Mouse (Mus musculus) embryonic facial prominence, embryonic 10.5 days (tissue): Measurements from ENCODE around the gene Ptprn2. TPM values are rescaled to one million over a fixed set of nuclear protein-coding genes. Genes with fewer than 3 reads are reported as not detected.

Experiments used
- DNase-seq: peaks from one replicate; pipeline ENCODE4 v3.0.0-alpha.2; 2017; ENCODE audit warnings: low spot score
- H3K27ac ChIP-seq: fragments of 300-500 bp; sonication (generic); replicated peaks from 2 replicates; pipeline ENCODE4 v1.5.1; 2016; ENCODE audit warnings: mild to moderate bottlenecking
- H3K27me3 ChIP-seq: fragments of 300-500 bp; sonication (generic); replicated peaks from 2 replicates; pipeline ENCODE4 v1.6.1; 2016; ENCODE audit warnings: low read depth, mild to moderate bottlenecking; ENCODE audit not compliant: poor library complexity, severe bottlenecking
- H3K36me3 ChIP-seq: fragments of 300-500 bp; sonication (generic); replicated peaks from 2 replicates; pipeline ENCODE4 v1.6.1; 2016; ENCODE audit warnings: mild to moderate bottlenecking, moderate library complexity
- H3K4me1 ChIP-seq: fragments of 300-500 bp; sonication (generic); 2 replicates; pipeline ENCODE4 v1.6.1; 2016
- H3K4me3 ChIP-seq: fragments of 300-500 bp; sonication (generic); 2 replicates; pipeline ENCODE4 v1.5.1; 2016; ENCODE audit warnings: mild to moderate bottlenecking, moderate library complexity
- H3K9me3 ChIP-seq: fragments of 300-500 bp; sonication (generic); 2 replicates; pipeline ENCODE4 v1.6.1; 2016; ENCODE audit warnings: mild to moderate bottlenecking
- WGBS: fragments of 180-500 bp; shearing (Covaris S2); methylation state at CpG from one replicate; pipeline ENCODE4 v1.1.7; 2016; 5-methylcytosine and 5-hydroxymethylcytosine counted together
- polyA plus RNA-seq: library from polyadenylated mRNA; unstranded; fragments of >200 nt; fragmentation: Nextera tagmentation; extraction: Ambion mirVana; gene quantifications from 2 replicates; pipeline ENCODE4 v1.2.1, GENCODE M21; 2016

Ptprn2 gene
- polyA plus RNA-seq, 1 experiment from 2014 or later, result 1.4 TPM

DNA sequence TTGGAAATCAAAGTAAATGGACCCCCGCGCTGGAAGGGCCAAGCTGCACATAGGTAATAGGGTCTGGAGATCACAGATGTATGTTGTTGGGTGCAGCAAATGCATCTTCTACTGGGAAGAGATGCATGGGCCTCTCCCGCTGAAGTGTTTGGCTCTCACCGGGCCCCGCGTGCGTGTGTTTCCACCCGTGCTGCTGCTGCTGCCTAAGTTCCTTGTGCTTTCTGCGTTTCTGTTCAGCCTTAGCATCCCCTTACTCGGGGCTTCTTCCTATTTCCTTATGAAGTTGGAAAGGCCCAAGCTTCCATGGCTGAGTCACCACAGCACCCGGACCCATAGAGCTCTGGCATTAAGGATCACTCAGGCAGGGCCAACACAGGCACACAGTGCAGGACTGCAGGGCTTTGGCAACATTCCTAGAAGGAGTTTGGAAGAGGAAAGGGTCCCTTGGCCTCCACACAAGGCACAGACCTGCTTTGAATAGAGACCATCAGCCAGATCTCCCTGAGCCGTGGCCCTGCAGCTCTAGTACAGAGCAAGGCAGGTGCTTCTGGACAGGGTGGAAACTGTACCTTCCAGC lies 772.5 kb downstream of the Ptprn2 start:
- Histone ChIP-seq H3K4me1 (peaks cover 47% of the 10 kb centered on the region), H3K4me3 (no peak overlapping the region), H3K36me3 (peaks cover 31% of the 10 kb centered on the region), H3K27ac (peak overlapping the region; percentile 84), H3K9me3 (no peaks in the 10 kb centered on the region), H3K27me3 (peaks cover 12% of the 10 kb centered on the region)
- no peak for DNase-seq
- 37% methylated on average over 12 of the region's 12 CpGs for WGBS

GRCm38 (mm10) chr12:117260391-117261164 lies 775.1 kb downstream of the Ptprn2 start:
- Histone ChIP-seq H3K27ac (no peak overlapping the region), H3K27me3 (peaks cover 12% of the 10 kb centered on the region), H3K4me3 (no peak overlapping the region), H3K36me3 (peaks cover 12% of the 10 kb centered on the region), H3K9me3 (no peaks in the 10 kb centered on the region), H3K4me1 (peaks cover 36% of the 10 kb centered on the region)
- DNase-seq, result no peak
- 64% methylated on average over 6 of the region's 6 CpGs for WGBS

GRCm38 (mm10) chr12:117261165-117261440 lies 775.6 kb downstream of the Ptprn2 start:
- Histone ChIP-seq H3K4me1 (peaks cover 31% of the 10 kb centered on the region), H3K9me3 (no peaks in the 10 kb centered on the region), H3K27ac (no peak overlapping the region), H3K4me3 (no peak overlapping the region), H3K36me3 (peaks cover 11% of the 10 kb centered on the region), H3K27me3 (peaks cover 12% of the 10 kb centered on the region)
- no peak for DNase-seq
- 41% methylated on average over 3 of the region's 3 CpGs for WGBS

- WGBS, result 87% methylated on average over 2 of the region's 2 CpGs
- H3K36me3 ChIP-seq, result peaks cover 11% of the 10 kb centered on the region
- H3K27ac ChIP-seq, result no peak overlapping the region
- no peak for DNase-seq
- peaks cover 12% of the 10 kb centered on the region for H3K27me3 ChIP-seq
- H3K9me3 ChIP-seq, result no peaks in the 10 kb centered on the region
- no peak overlapping the region for H3K4me3 ChIP-seq
- H3K4me1 ChIP-seq, result peaks cover 24% of the 10 kb centered on the region
These were observed 776.5 kb downstream of the Ptprn2 start for GRCm38 (mm10) chr12:117262003-117262402.

DNA sequence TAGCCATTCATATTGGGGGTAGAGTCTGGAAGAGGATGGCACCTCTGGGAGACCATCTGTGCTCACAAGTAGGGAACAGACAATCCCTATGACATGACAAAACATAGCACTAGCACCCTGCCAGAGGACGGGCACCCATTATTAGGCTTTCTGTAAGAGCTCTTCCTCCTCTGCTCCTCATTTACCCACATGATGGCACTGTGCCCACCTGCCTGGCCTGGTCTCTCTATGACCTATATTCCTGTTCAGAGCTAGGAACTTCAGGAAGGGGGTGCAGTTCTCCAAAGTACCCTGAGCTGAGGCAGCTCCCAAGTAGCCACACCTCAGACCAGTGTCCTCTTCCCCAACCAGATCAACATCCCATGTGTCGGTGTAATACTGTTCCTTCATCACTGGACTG lies 777.6 kb downstream of the Ptprn2 start:
- Histone ChIP-seq H3K4me1 (peaks cover 13% of the 10 kb centered on the region), H3K9me3 (no peaks in the 10 kb centered on the region), H3K36me3 (peaks cover 11% of the 10 kb centered on the region), H3K4me3 (no peak overlapping the region), H3K27me3 (peaks cover 7% of the 10 kb centered on the region), H3K27ac (no peak overlapping the region)
- WGBS, result 90% methylated on average over 2 of the region's 2 CpGs
- DNase-seq, result no peak

- Histone ChIP-seq H3K4me3 (no peak overlapping the region), H3K27me3 (no peaks in the 10 kb centered on the region), H3K27ac (peak overlapping the region; percentile 54; the same call in 1 of the 2 replicates), H3K4me1 (peaks cover 9% of the 10 kb centered on the region; the same call in 1 of the 2 replicates), H3K9me3 (no peaks in the 10 kb centered on the region), H3K36me3 (peaks cover 11% of the 10 kb centered on the region)
- 46% methylated on average over 1 of the region's 1 CpGs for WGBS
- DNase-seq, result no peak
These were observed 779.7 kb downstream of the Ptprn2 start for GRCm38 (mm10) chr12:117265211-117265610.

GRCm38 (mm10) chr12:117268543-117269172 lies 783.1 kb downstream of the Ptprn2 start:
- H3K9me3 ChIP-seq, result no peaks in the 10 kb centered on the region
- no peak overlapping the region for H3K27ac ChIP-seq
- no peak for DNase-seq
- H3K4me3 ChIP-seq, result no peak overlapping the region
- H3K36me3 ChIP-seq, result peaks cover 23% of the 10 kb centered on the region
- H3K4me1 ChIP-seq, result peaks cover 22% of the 10 kb centered on the region
- WGBS, result 89% methylated on average over 7 of the region's 7 CpGs
- no peaks in the 10 kb centered on the region for H3K27me3 ChIP-seq

GRCm38 (mm10) chr12:117269310-117269709 lies 783.8 kb downstream of the Ptprn2 start:
- Histone ChIP-seq H3K36me3 (peaks cover 28% of the 10 kb centered on the region), H3K4me3 (no peak overlapping the region), H3K27ac (no peak overlapping the region), H3K4me1 (peaks cover 23% of the 10 kb centered on the region), H3K27me3 (no peaks in the 10 kb centered on the region), H3K9me3 (no peaks in the 10 kb centered on the region)
- no peak for DNase-seq
- WGBS, result 88% methylated on average over 4 of the region's 4 CpGs

DNA sequence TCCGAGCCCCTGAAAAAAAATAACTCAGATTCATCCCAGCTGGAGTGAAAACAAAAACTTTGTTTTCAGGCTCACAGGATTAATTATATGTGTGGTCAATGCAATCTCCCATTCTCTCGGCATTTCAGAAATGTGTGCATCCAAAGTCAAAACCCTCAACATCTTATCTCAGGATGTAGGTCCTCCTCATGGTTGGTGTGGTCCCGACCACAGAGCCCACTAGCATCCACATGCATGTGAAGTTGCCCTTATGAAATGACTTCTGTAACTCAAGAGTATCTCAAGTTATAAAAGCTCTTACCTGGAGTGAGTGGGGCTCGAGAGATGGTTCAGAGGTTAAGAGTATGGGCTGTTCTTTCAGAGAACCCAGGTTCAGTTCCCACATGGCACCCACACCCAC lies 784.7 kb downstream of the Ptprn2 start:
- Histone ChIP-seq H3K27ac (no peak overlapping the region), H3K9me3 (no peaks in the 10 kb centered on the region), H3K36me3 (peaks cover 34% of the 10 kb centered on the region), H3K4me1 (peaks cover 23% of the 10 kb centered on the region), H3K27me3 (no peaks in the 10 kb centered on the region), H3K4me3 (no peak overlapping the region)
- WGBS, result 84% methylated on average over 4 of the region's 4 CpGs
- no peak for DNase-seq

DNA sequence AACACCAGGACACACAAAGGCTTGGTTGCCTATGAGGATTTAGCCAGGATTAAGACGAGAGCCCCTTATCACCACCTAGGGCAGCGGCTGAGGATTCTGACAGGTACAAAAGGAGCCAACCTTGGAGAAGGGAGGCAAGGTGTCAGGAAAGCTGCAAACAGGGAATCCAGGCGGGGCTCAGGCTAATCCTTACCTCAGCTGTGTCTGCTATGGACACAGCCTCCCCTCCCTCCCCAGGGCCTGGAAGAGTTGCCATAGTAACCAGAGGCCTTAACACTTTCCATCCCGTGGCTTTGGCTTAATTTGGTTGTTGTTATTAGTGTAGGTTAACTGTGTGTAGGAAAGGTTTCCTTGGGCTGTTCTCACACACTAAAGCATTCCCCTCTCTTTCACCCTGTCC lies 787.6 kb downstream of the Ptprn2 start:
- Histone ChIP-seq H3K27me3 (no peaks in the 10 kb centered on the region), H3K9me3 (no peaks in the 10 kb centered on the region), H3K36me3 (peaks cover 60% of the 10 kb centered on the region), H3K4me3 (no peak overlapping the region), H3K27ac (no peak overlapping the region; the same call in 1 of the 2 replicates), H3K4me1 (peaks cover 21% of the 10 kb centered on the region)
- 14% methylated on average over 4 of the region's 4 CpGs for WGBS
- DNase-seq, result peak; percentile 42

DNA sequence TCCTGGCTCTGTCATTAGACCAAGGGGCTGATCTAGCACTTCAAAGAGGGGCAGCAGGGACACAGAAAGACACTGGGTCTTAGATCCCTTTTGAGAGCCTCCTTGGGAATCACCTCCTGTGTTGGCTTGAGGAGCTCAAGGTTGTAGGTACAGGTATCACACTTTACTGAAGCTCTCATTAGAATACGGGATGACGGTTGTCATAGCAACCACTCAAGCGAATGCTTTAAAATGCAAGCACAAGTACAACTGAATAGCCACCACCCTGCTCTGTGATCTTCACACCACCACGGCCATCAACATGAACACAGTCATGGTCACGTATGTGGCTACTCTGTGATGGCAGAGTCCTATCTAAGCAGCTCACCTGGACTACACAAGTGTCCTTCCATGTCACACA lies 789.1 kb downstream of the Ptprn2 start:
- Histone ChIP-seq H3K36me3 (peaks cover 70% of the 10 kb centered on the region), H3K27me3 (no peaks in the 10 kb centered on the region), H3K4me3 (no peak overlapping the region), H3K9me3 (no peaks in the 10 kb centered on the region), H3K27ac (no peak overlapping the region), H3K4me1 (peaks cover 18% of the 10 kb centered on the region)
- DNase-seq, result no peak
- WGBS, result 89% methylated on average over 5 of the region's 5 CpGs

DNA sequence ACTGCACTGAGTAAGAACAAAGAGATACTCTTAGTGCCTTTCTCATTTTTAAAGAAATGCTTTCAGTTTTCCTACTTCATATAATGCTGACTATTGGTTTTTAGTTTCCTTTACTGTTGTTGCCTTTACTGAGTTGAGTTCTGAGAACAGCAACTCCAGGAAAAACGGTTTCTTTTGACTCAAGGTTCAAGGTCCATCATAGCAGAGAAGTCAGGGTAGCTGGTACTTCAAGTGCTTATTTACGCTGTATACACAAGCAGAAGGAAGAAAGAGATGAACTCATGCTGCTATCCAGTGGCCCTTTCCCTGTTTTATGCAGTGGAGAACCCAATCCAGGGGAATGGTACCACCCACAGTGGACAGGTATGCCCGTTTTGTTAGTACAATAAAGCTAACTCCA lies 795.3 kb downstream of the Ptprn2 start:
- Histone ChIP-seq H3K36me3 (peaks cover 38% of the 10 kb centered on the region), H3K4me1 (no peaks in the 10 kb centered on the region), H3K27ac (no peak overlapping the region), H3K4me3 (no peak overlapping the region), H3K9me3 (no peaks in the 10 kb centered on the region), H3K27me3 (no peaks in the 10 kb centered on the region)
- no peak for DNase-seq
- WGBS, result 89% methylated on average over 3 of the region's 3 CpGs

GRCm38 (mm10) chr12:117282659-117283058 lies 797.1 kb downstream of the Ptprn2 start:
- H3K9me3 ChIP-seq, result no peaks in the 10 kb centered on the region
- 85% methylated on average over 2 of the region's 2 CpGs for WGBS
- peaks cover 21% of the 10 kb centered on the region for H3K36me3 ChIP-seq
- H3K27ac ChIP-seq, result no peak overlapping the region
- DNase-seq, result no peak
- no peaks in the 10 kb centered on the region for H3K4me1 ChIP-seq
- no peaks in the 10 kb centered on the region for H3K27me3 ChIP-seq
- no peak overlapping the region for H3K4me3 ChIP-seq
